Mouse (Mus musculus) thymus, postnatal 36 days (tissue): Measurements from ENCODE around the gene Kazald1.
A peak's percentile ranks its signal among the peaks of the same experiment; 100 is the strongest.
"Not testable (repeated sequence)": the region's sequence is repeated elsewhere in the genome, so short reads cannot be mapped to it uniquely, and the experiment has no call there.

Experiments used
- DNase-seq, 2 experiments: peaks; one replicate each; pipeline ENCODE4 v3.0.0; 2022; ENCODE audit warnings: mixed read lengths in 2 of 2

Gene Kazald1

DNA sequence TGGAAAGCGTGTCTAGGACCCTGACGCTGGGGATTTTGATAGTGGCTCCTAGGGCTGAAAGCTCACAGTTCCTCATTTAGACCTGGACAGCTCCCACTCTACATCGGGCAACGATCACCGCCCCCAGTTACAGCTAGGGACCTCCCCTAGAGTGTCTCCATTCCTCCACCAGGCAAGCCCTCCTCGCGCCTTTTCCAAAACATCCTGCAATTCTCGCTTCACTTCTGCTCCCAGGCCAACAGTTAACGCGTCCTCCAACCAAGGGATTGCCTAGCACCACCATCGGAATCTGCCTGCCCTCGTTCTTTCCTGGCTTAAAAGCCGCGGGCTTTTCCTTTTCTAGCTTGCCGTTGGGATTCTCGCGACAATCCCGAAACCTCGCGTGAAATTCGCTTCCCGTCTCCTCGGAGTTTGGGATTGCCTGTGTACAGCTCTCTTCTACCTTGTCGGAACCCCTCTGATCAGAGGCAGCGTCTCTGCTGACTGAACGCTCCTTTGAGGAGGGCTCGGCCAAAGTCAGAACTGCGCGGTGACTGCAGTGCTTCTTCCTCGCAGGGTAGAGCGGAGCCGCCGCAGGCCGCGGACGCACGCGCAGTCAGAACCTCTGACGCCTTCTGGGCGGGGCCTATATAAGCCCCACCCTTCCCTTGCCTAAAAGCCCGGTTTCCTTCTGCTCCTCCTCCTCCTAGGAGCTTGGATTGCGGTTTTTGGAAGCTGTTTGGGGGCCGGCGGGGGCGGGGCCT, at the start of gene Kazald1:
Kazald1 (plus strand) TSS at position 662 of the 743 bp plus-strand sequence.
- peak; percentile 91 for DNase-seq

DNA sequence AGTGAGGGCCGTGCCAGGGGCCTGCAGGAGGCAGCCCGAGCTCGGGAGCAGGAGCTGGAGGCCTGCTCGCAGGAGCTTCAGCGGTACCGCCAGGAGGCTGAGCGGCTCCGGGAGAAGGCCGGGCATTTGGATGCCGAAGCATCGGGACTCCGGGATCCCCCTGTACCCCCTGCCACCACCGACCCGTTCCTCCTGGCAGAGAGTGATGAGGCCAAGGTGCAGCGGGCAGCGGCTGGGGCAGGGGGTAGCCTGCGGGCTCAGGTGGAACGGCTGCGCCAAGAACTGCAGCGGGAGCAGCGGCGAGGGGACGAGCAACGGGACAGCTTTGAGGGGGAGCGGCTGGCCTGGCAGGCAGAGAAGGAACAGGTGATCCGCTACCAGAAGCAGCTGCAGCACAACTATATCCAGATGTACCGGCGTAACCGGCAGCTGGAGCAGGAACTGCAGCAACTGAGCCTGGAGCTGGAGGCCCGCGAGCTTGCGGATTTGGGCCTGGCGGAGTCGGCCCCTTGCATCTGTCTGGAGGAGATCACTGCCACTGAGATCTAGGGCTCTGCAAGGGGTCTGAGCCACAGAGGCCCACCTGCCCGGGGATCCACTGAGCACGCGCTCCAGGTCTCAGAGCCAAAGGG, 49.0 kb upstream of the Kazald1 start:
- DNase-seq = no peak

DNA sequence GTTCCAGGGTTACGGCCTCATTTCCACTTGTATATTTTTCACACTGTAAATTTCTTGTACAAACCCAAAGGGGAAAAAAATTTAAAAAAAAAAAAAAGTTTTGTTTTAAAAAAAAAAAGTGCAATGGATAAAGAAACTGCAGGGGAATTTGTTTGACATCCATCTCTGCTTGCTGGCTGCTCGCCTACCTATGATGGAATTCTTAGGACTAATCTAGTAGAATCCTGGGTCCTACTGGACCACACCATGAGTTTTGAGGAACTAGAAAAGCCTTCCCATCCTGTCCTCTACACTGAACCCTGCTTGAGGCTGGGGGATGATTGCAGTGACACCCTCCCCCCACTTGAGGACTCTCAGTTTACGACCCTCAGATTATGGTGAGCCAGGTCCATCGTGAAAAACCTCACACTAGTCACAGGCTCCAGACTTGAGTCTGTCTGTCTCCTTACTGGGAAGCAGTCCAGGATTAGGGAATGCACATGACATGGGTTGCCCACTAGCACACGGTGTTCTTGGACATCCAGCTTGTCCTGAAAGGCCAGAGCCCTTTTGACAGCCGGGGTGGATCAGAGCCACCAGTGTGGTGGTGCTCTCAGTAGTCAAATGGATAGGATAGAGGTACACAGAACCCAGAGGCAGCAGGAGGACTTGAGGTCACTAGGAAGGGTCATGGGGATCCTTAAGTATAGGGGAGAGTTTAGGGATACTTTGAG, 47.9 kb upstream of the Kazald1 start:
- no peak for DNase-seq

DNA sequence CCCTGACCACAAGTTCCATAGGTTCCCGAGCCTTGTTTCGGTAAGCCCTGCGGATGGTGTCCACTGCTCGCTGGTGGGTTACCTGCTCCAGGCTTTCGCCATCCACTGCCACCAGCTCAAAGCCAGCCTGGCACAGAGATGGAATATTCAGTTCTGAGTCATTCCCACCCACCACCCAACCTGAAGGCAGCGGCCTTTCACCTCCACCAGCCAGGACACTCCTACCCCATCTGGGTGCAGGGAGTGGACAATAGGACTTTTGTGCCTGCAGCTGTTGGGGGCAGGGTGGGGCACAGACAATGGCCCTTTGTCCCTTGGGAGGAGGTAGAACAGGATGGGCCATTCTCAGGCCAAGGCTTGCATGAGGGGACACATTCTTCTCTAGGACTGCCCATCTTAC, 47.2 kb upstream of the Kazald1 start:
- DNase-seq = no peak

DNA sequence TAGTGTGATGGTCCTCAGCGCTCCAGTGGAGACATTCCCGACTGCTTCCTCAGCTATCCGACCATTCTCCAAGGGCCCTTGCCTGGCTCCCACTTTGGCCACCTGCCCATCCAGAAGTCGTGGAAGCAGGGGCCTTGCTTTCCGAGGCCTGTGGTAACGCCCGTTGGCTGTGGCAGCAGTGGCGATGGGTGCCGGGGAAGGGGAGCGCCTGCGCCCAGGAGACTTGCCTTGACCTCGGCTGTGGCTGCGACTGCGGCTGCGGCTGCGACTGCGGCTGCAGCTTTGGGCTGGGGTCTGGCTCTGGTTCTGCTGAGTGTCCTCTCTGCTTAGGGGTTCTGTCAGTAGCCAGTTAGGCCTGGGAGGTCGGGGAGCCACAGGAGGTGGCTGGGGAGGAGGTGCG, 46.3 kb upstream of the Kazald1 start:
- no peak for DNase-seq

DNA sequence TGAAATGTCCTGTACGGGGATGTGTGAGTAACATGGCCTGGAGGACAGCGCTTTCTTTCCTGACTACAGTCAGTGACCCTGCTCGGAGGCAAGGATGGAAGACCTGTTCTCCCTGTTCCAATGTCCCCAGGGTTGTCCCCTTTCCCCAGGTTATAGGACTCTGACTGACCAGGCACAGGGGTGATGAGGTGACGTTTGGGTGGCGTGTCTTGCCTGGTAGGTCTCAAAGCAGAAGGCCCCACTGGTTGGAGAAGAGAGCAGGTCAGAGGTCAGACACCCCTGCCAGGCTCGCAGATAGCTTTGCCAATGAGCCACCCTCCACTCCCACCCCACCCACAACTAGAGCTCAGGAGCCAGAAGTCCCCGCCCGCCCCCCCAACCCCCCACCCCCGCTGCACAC, 45.5 kb upstream of the Kazald1 start:
- no peak for DNase-seq

DNA sequence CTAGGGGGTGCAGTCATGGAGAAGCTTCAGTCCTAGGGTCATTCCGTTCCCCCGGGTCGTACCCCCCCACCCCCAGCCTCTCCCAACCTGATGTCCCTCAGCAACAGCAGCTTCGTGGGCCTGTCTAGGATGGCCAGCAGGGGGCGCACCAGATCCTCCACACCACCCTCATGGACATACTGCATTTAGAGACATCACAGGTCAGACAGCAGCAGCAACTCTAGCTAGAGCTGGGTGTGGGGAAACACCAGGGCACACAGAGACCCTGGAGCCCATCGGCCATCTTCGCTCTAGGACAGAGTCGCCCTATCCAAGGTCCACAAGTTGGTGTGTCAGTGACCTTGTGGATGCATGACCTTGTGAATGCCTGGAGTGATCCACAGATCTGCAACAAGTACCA, 44.9 kb upstream of the Kazald1 start:
- peak; percentile 59 to 65 for DNase-seq

DNA sequence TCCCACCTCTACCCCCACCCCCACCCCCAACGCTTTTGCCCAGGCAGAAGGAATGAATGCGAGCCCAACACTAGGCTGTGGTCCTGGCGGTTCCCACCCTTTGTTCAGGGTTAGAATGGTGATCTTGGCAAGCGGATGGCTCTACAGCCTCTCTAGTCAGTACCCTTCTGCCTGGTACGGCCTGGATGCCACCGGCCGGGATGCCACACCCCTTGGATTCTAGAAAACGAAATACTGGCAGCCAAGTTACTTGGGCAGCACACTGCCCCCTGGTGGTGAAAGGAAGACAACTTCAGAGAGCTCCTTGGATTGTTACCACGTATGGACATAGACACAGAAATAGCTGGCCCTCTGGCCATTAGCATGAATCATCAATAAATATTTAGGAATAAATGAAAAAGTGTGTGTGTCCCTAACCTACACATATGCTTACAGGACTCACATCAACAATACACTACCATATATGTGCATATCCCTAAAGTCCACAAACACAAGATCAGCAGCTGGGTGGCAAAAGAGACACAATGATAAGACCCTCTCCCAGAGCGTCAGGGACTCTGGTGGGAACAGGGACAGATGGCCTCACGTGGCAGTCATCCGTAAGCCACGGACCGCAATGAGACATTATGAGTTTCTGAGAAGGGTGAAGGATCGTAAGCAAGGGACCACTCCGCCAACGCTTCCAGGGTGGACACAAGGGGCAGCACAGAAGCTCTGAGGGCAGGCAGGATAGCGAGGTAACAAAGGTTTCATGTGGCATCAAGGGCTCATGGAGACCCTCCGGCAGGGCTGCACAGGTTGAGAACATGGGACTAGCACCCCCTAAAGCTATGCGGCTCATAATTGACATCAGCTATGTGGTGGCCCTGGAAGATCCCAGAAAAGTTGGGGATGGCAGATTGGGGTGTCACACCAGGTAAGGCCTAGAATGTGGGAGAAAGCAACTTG, 44.0 kb upstream of the Kazald1 start:
- peak; percentile 47 to 49 for DNase-seq

DNA sequence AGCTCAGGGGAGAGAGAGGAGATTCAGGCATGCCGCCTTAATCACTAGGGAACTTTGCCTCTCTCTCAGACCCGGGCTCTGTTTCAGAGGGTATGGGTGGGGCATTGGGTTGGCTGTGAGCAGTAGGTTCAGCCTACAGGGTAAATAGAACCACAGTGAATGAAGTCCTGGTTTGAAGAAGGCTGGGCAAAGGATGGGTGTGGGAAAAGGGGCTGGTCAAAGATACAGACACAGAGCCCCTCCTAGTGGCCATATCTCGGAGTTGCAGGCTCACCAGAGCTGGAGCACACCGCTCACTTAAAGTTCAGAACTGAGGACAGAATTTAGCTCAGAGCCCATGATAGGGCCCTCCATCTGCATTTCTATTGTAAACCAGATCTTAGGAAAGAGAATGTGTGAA, 43.3 kb upstream of the Kazald1 start:
- DNase-seq = peak; percentile 57 to 64

DNA sequence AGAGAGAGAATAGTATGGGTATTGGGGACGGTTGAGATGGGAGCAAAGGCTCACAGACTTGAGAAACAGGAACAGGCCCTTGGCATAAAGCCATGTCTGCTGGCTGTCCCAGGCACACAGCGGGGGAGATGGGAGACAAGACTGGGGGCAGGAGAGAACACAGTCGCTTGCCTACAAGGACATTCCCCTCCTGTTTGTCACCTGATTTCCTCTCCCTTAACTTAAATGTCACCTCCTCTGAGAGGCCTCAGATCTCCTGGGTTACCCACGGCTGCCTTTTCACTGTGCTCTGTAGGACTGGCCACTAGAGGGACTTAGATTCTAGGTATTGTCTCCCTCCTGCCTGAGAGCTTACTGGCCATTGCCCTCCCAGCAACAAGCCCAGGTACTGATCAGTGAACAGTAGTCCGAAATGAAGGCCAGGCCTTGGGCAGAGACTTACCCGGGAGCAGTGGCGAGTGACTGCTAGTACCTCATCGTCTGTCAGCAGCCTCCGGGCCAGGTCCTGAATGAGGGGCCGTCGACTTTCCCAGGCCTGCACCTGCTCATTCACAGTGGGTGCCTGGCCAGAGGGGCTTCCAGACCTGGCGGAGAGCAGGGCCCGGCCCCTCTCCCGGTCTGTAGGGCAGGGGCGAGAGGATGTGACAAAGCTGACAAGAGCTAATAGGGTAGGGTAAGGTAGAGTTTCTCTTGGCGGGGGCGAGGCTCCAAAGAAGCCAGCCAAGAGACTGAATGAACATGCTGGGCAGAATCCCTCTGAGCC, 42.3 kb upstream of the Kazald1 start:
- DNase-seq = no peak

DNA sequence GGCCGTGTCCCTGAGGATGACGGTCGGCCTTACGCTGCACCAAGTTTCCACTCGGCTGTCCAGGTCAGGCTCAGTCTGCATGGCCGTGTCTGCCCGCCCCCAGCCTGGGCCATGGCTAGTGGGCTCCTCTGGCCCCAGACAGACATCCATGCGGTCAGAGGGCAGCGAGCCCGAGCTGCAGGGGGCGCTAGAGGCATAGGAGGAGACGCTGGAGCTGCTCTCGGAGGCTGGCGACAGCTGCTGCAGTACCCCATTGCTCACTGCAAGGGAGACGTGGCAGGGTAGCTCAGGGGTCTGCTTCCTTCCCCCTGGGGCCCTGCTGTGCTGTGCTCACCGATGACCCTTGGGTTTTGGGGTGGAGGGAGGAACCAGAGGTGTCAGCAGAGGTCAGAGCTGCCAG, 38.2 kb upstream of the Kazald1 start:
- peak in 1 of 2 experiments; percentile 52 for DNase-seq

DNA sequence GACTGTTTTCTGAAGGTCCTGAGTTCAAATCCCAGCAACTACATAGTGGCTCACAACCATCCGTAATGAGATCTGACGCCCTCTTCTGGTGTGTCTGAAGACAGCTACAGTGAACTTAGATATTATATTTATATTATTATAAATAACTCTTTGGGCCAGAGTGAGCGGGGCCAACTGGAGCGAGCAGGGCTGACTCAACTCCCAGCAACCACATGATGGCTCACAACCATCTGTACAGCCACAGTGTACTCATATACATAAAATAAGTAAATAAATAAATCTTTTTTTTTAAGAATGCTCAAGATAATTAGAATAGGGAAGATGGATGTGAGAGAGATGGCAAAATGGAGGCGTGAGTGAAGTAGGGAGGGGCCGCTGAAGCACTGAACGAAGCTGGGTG, 36.8 kb upstream of the Kazald1 start:
- not testable (repeated sequence) for DNase-seq

DNA sequence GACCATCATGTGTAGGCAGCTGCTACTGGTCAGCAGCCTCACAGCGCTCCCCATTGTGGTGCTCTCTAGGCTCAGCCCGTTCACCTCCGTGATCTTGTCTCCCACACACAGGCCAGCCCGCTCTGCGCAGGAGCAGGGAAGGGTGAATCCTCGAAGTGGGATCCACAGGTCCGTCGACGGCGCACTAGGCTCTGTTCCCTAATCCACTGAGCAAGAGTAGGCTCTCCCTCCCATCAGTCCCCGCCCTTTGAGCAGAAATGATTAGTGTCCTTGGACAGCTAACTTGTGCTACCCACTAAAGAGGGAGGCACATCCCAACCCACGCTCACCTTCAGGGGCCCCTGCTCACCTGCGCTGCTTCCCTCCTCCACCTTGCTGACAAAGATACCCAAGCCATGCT, 34.8 kb upstream of the Kazald1 start:
- DNase-seq = no peak

DNA sequence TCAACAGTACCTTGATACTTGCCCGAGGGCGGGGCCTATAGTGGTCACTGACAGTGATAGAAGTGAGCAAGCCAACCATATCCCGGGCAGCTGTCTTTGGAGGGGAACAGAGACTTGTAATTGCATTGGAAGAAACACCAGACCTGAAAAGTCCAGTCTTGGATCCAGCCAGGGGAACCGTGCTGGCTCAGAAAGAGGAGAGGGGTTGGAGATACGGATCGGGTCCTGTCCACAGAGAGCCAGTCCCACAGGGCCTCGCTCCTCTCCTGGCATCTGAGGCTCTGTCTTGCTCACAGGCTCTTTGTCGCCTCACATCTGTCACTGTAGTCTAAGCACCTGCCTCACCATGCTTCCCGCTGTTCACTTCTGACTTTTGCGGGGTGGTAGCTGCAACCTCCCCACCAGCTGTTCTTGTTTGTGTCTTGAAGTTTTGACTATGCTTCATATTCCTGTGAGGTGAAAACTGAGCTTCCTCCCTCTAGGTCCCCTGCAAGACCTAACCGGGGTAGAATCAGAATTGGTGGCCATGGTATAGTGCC, 30.6 kb upstream of the Kazald1 start:
- DNase-seq = no peak

DNA sequence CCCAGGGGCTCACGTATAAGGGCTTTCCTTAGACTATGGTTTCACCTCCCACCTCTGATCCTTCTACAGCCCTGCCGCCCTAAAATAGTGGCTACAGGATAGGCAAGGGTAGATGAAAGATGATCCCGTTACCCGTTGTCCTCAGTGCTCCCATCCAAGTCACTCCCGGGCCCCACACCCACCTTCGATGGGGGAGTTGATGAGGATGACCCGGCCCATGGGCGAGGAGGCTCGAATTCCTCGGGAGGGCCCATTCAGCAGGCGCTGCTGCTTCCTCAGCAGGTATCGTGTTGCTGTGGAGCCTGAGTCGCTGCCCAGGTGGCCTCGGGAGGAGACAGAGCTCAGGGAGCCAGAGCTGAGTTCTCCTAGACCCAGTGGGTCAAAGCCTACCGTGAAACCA, 29.8 kb upstream of the Kazald1 start:
- DNase-seq = no peak

DNA sequence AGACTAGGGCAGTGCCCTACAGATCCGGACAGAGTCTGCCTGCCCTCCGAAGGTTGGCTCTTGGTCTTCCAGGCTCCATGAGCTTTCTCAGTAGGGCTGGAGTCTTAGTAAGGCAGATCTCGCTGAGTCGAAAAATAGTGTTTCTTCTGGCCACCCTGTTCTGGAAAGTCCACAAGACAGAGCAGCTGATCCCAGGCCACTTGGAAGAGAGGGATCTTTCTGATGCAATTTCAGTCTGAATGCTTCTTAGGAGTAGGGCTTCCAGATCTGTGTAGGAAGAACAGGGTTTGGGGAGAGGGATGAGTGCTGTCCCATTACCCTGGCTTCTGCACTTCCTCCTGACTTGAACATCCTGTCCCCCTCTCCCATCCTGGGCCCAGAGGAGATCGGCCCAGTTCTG, 29.4 kb upstream of the Kazald1 start, which contains the start of gene Pdzd7:
Pdzd7 (minus strand) TSS at position 67 of the 400 bp plus-strand sequence.
- no peak for DNase-seq

DNA sequence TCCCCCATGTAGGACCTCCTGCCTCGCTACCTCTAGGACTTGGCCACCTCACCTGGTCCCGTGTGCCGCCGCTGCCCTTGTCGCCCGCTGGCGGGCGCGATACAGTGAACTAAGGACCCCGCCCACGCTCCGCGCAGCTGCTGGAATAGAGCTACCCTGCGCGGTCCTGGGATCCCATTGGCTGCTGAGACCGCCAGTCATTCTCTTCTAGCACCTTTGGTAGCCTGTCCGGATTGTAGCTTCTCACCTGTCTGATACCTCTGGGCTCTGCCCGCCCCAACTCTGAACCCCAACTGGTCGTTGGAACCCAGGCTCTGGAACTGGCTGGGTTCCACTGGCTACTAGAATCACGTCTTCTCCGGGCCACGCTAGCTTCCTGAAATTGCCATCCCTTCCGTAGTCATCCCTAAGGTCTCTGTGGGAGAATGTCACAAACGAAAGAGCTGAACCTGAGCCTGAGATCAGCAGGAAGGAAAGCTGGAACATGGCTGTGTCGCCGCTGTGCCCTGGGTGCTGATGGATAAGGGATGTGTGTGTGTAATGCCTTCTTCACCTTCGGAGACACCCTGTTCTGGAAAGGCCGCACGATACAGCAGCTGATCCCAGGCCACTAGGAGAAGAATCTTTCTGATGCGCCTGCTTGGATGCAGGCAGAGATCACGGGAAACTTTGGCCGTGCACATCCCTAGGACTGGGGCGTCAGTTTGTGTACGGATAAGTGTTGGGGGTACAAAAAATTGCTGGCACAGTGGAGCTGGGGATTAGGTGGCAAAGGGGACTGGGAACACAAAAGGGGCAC, 28.3 kb upstream of the Kazald1 start:
- DNase-seq = peak; percentile 75 to 86

DNA sequence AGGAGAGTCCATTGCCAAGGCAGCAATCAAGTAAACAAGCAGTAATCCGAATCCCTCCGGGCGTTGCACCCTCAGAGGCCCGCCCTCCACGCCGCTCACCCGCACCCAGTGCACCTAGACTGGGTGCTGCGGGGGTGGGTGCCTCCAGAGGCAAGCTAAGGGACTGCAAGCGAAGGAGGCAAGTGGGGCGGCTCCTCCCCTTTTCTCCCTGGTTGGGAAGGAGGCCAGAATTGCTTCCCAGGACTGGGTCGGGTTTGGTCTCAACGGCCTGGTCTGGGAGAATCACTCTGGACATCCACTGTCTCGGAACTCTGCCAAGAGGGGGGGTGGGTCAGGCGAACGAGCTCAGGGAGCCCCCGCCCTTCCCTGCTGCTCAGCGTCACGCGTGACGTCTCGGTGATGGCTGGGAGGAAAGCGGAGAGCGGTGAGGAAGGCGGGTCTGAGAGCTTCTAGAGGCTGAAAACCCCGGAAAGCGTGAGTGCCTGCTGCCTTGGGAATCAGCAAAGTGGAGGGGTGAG, 27.6 kb upstream of the Kazald1 start, which contains the start of gene Sfxn3:
Sfxn3 (plus strand) TSS at position 87 of the 518 bp plus-strand sequence.
- DNase-seq = peak; percentile 87

DNA sequence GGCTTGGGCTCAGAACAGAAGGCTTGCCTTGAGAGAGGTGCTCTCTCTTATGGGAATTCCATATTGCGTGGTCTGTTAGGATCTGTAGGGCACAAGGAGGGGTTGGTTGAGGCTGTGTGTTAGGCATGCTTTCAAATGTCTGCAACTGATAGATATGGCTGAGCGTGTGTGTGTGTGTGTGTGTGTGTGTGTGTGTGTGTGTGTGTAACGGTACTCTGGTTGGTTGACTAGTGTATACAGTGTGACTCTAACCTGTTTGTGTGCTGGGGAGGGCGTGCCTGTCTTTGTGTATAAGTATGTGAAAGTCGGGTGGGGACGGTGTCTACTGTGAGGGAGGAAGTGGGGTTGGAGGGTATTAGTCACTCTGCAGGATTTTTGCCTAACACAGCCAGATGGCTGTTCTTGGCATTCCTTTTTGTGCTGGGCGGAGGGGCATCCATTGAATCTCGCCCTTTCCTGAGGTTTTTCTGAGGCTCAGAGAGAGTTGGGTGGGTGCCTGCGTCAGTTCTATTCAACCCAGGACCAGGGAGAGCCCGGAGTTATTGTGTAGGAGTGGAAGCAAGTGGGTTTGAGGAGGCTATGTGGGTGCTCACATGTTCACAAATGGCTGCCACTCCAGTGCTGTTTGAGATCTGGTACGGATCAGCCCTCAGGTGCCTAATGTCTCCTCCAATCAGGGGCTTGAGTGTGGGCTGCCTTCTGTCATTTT, 27.0 kb upstream of the Kazald1 start:
- DNase-seq = peak in 1 of 2 experiments; percentile 58
